Mouse (Mus musculus) lung, embryonic 14.5 days (tissue): ENCODE results near the gene Ccer2. TPM values are rescaled to one million over a fixed set of nuclear protein-coding genes. Genes with fewer than 3 reads are reported as not detected.
A peak's percentile ranks its signal among the peaks of the same experiment; 100 is the strongest.

ENCODE experiments used
- ATAC-seq: fragments of 200-750 bp; cut with Nextera tagmentation; 2 replicates; pipeline ENCODE4 v1.8.0; 2017; ENCODE audit warnings: mild to moderate bottlenecking, moderate TSS enrichment, moderate library complexity; ENCODE audit not compliant: insufficient read depth
- DNase-seq: peaks from one replicate; pipeline ENCODE4 v3.0.0-alpha.2; 2015
- H3K27ac ChIP-seq: fragments of 300-500 bp; sonication (generic); 2 replicates; pipeline ENCODE4 v1.5.1; 2014; ENCODE audit warnings: low read depth, mild to moderate bottlenecking, moderate library complexity
- H3K27me3 ChIP-seq: fragments of 300-500 bp; sonication (generic); 2 replicates; pipeline ENCODE4 v1.6.1; 2014; ENCODE audit warnings: low read length, control low read depth; ENCODE audit not compliant: insufficient read depth
- H3K36me3 ChIP-seq: fragments of 300-500 bp; sonication (generic); 2 replicates; pipeline ENCODE4 v1.6.1; 2014; ENCODE audit warnings: control low read depth; ENCODE audit not compliant: insufficient read depth
- H3K4me1 ChIP-seq: fragments of 300-500 bp; sonication (generic); 2 replicates; pipeline ENCODE4 v1.6.1; 2014; ENCODE audit warnings: antibody characterized with exemption, control low read depth; ENCODE audit not compliant: insufficient read depth
- H3K4me2 ChIP-seq: fragments of 300-500 bp; sonication (generic); 2 replicates; pipeline ENCODE4 v1.6.1; 2014; ENCODE audit warnings: mild to moderate bottlenecking
- H3K4me3 ChIP-seq: fragments of 300-500 bp; sonication (generic); 2 replicates; pipeline ENCODE4 v1.5.1; 2014; ENCODE audit warnings: low read depth, low read length
- H3K9ac ChIP-seq: fragments of 300-500 bp; sonication (generic); 2 replicates; pipeline ENCODE4 v1.6.1; 2014
- H3K9me3 ChIP-seq: fragments of 300-500 bp; sonication (generic); 2 replicates; pipeline ENCODE4 v1.6.1; 2016; ENCODE audit warnings: low read depth, low read length, control low read depth
- CTCF ChIP-seq: IDR thresholded peaks from 2 replicates; pipeline ENCODE4 v1.5.1; 2016; ENCODE audit warnings: antibody characterized with exemption, low read depth
- WGBS: fragments of 180-500 bp; shearing (Covaris S2); extraction: QIAGEN DNeasy Blood & Tissue Kit; methylation state at CpG from one replicate; pipeline ENCODE4 v1.1.7; 2014; 5-methylcytosine and 5-hydroxymethylcytosine counted together
- polyA plus RNA-seq: library from polyadenylated mRNA; unstranded; fragments of >200 nt; fragmentation: Nextera tagmentation; extraction: Ambion mirVana; gene quantifications from 2 replicates; pipeline ENCODE4 v1.2.1, GENCODE M21; 2014

The Ccer2 gene
- polyA plus RNA-seq, 1 experiment from 2014 or later = not detected

DNA sequence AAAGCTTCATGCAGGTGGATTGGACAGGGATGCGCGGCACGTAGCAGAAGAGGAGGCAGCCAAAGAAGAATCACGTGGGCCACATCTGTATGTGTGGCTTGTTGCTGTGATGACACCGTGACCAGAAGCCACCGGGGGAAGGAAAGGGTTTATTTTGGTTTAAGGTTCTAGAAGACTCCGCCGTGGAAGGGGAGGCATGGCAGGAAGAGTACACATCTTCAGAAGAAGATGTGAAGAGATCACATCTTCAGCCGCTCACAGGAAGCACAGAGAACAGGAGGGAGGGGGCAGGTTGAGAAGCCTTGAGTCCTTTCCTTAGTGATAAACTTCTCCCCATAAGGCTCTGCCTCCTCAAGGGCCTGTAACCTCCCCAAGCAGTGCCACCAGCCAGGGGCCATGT lies 44.0 kb downstream of the Ccer2 start:
- peaks cover 25% of the 10 kb centered on the region for H3K4me1 ChIP-seq
- no peak overlapping the region for H3K4me2 ChIP-seq
- DNase-seq = no peak
- no peaks in the 10 kb centered on the region for H3K36me3 ChIP-seq
- no peak overlapping the region for H3K9ac ChIP-seq
- no peak overlapping the region for H3K27ac ChIP-seq
- ATAC-seq = no peak
- H3K9me3 ChIP-seq = no peaks in the 10 kb centered on the region
- no peak overlapping the region for H3K4me3 ChIP-seq
- no peak for TF ChIP-seq CTCF
- 88% methylated on average over 9 of the region's 9 CpGs for WGBS
- no peaks in the 10 kb centered on the region for H3K27me3 ChIP-seq

DNA sequence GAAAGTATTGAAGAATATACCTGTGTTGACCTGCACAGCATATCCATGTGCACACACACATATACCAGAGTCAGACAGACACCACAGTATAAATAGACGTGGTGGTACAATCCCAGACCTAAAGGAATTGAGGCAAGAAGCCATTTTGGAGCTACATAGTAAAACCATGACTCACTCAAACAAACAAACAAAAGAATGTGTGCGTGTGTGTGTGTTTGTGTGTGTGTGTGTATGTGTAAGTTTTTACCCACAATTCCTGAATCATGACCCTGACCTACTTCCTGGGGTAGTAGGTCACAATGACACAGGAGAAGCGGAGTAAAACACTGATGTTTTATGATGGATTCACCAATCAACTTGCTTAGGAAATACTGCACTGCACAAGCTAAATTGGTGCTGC lies 45.5 kb downstream of the Ccer2 start:
- Histone ChIP-seq H3K27me3 (no peaks in the 10 kb centered on the region), H3K4me2 (peak overlapping the region; percentile 37; the same call in 1 of the 2 replicates), H3K36me3 (no peaks in the 10 kb centered on the region), H3K9ac (no peak overlapping the region), H3K9me3 (no peaks in the 10 kb centered on the region), H3K27ac (peak overlapping the region; percentile 96), H3K4me1 (peaks cover 25% of the 10 kb centered on the region), H3K4me3 (no peak overlapping the region)
- DNase-seq = no peak
- WGBS = 54% methylated on average over 3 of the region's 3 CpGs
- TF ChIP-seq CTCF = no peak
- no peak for ATAC-seq

DNA sequence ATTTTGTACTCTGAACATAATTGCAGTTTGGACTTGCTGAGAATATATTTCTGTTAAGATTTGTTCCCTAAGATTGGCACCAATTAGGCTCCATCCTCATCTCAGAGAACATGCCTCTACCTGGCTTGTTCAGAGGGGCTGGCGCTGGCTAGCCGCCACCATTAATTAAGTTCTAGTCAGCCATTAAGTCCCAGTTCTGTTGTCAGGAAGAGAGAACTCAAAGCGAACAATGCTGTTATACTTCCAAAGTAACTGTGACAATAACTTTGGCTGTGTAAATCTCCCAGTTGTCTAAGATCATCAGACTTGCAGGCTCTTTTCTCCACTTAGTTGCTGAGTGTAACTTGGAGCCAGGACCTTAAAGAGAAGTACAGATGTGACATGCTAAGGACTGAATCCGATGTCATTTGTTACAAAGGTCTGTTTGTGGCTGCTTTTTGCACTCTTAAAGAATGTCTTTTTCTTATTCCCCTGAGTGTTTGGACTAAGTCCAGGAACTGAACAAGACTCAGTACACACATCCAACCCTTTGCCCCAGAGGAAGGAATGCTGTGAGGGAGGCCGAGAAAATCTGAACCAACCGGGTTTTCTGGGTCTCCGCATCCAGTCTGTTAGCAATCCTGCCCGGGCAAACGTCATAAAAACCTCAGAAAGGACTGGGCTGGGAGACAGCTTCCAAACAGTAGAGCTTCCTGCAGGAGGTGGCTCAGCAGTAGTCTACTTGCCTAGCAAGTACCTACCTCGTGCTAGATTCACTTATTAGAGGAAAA lies 46.1 kb downstream of the Ccer2 start:
- no peak overlapping the region for H3K9ac ChIP-seq

DNA sequence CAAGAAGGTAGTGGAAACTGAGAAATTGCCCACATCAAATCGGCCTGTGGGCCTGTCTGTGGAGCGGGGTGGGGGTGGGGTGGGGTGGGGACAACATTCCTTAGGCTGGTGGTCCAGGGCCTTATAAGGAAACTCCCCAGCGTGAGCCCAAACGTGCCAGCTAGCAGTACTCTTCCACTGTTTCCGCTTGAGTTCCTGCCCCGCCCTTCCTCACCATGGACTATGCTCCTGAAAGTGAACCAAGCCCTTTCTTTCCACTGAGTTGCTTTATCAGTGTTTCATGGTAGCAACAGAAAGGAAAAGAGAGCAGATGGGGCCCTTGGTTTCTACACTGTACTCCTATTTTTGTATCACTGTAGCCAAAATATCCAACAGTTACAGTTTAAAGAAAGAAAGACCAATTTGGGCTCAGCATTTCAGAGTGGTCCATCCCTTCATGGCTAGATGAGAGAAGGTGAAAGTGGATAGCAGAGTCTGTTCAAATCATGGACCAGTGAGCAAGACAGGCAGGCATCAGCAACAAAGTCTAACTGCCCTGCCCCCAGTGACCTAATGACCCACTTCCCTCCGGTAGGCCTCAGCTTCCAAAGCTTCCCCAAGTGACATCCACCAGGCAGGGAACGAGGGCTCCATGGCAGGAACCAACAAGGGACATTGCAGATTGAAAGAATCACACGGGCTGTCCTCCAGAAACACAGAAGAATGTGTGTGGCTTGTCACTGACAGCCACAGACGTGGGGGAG lies 47.0 kb downstream of the Ccer2 start:
- H3K4me1 ChIP-seq = peaks cover 30% of the 10 kb centered on the region
- WGBS = 12% methylated on average over 10 of the region's 10 CpGs
- peak overlapping the region; percentile 96 for H3K27ac ChIP-seq
- no peak overlapping the region for H3K4me3 ChIP-seq
- H3K27me3 ChIP-seq = no peaks in the 10 kb centered on the region
- ATAC-seq = peak; percentile 61
- no peak for TF ChIP-seq CTCF
- H3K36me3 ChIP-seq = no peaks in the 10 kb centered on the region
- H3K9me3 ChIP-seq = no peaks in the 10 kb centered on the region
- DNase-seq = peak; percentile 75
- peak overlapping the region; percentile 32 for H3K9ac ChIP-seq
- peak overlapping the region; percentile 37 for H3K4me2 ChIP-seq

More for the DNA sequence above, 46.1 kb downstream of the Ccer2 start:
- Histone ChIP-seq H3K4me1 (peaks cover 25% of the 10 kb centered on the region), H3K9me3 (no peaks in the 10 kb centered on the region), H3K4me2 (peak overlapping the region; percentile 37), H3K27me3 (no peaks in the 10 kb centered on the region), H3K36me3 (no peaks in the 10 kb centered on the region), H3K4me3 (no peak overlapping the region), H3K27ac (peak overlapping the region; percentile 96)
- WGBS = 21% methylated on average over 10 of the region's 10 CpGs
- peak; percentile 52 for TF ChIP-seq CTCF
- DNase-seq = peak; percentile 90
- peak; percentile 68 for ATAC-seq

DNA sequence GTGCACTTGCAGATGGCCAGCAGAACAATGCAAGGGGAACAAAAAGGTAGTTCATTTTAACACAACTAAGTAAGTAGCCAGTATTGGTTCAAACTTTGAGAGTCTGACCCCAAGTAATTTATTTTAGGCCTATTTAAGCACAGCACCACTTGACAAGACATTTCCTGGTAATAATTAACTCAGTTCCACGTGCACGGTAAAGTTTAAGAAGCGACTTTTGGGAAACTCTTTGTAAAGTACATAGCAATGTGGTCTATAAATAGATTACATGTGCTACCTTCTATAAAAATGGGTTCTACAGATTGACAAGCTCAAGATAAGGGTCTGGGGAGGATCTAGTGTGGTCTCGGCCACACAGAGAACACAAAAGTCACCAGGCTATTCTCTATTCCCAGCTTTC lies 47.8 kb downstream of the Ccer2 start:
- no peak for TF ChIP-seq CTCF
- Histone ChIP-seq H3K4me3 (no peak overlapping the region), H3K9ac (no peak overlapping the region), H3K9me3 (no peaks in the 10 kb centered on the region), H3K4me1 (peaks cover 32% of the 10 kb centered on the region), H3K27ac (peak overlapping the region; percentile 96), H3K27me3 (no peaks in the 10 kb centered on the region), H3K36me3 (no peaks in the 10 kb centered on the region), H3K4me2 (peak overlapping the region; percentile 37)
- DNase-seq (peak; percentile 51), ATAC-seq (no peak)
- 20% methylated on average over 4 of the region's 4 CpGs for WGBS

DNA sequence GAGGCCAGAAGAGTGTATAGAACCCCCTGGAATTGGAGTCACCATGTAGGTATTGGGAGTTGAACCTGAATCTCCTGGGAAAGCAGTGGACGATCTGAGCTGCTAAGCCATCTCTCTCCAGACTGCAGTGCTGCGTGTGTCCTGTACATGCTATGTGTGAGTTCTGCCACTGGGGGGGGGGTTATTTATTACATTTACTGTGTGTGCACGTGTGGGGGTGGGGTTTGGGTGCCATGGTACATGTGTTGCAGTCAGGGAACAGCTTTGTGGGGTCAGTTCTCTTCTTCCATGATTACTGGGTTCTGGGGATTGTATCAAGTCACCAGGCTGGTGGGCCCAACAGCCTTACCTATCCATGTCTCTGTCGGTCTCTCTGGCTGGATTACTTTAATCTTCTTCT lies 50.9 kb downstream of the Ccer2 start:
- H3K9ac ChIP-seq = no peak overlapping the region
- H3K9me3 ChIP-seq = no peaks in the 10 kb centered on the region
- H3K27me3 ChIP-seq = no peaks in the 10 kb centered on the region
- 75% methylated on average over 4 of the region's 4 CpGs for WGBS
- H3K36me3 ChIP-seq = peaks cover 4% of the 10 kb centered on the region
- no peak overlapping the region for H3K4me2 ChIP-seq
- H3K4me1 ChIP-seq = peaks cover 25% of the 10 kb centered on the region
- no peak overlapping the region for H3K4me3 ChIP-seq
- H3K27ac ChIP-seq = no peak overlapping the region
- DNase-seq (no peak), ATAC-seq (no peak)
- peak; percentile 31 for TF ChIP-seq CTCF

DNA sequence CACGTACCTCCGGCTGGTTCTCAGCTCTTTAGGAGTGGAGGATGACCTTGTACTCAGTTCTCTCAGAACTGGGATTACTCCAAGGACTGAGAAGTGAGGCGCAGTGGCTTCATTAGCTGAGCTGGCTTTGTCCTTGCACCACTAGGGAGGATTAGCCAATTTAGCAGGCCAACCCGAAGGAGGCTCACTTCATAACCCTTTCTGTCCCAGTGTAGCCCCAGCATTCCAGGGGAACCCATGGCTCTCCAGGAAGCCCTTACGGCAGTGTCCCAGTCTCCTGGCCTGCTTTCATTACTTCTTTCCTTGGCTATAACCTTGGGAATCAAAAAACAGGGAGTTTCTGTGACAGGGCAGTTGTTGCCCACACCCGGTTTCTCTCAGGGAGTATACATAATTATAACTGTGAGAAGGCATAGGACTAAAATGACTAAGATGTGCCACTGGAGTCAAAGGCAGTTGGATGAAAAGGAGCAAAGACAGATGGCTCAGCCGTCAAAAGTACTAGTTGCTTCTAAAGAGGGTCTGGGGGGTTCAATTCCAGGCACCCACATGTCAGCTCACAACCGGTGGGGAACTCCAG lies 51.8 kb downstream of the Ccer2 start:
- peak overlapping the region; percentile 91 for H3K9ac ChIP-seq
- H3K4me2 ChIP-seq = peak overlapping the region; percentile 98
- peak overlapping the region; percentile 100 for H3K27ac ChIP-seq
- TF ChIP-seq CTCF = no peak
- H3K9me3 ChIP-seq = no peaks in the 10 kb centered on the region
- peaks cover 24% of the 10 kb centered on the region for H3K4me1 ChIP-seq
- peak overlapping the region; percentile 81 for H3K4me3 ChIP-seq
- H3K27me3 ChIP-seq = no peaks in the 10 kb centered on the region
- WGBS = 40% methylated on average over 6 of the region's 8 CpGs
- ATAC-seq (no peak), DNase-seq (no peak)
- H3K36me3 ChIP-seq = peaks cover 13% of the 10 kb centered on the region
